Mouse (Mus musculus): ENCODE results near the gene Atp5j. TPM values are rescaled to one million over a fixed set of nuclear protein-coding genes. Genes with fewer than 3 reads are reported as not detected.

Gene Atp5j
- total and polyA plus RNA-seq, 2 experiments from 2014 or later: 151 to 1,026 TPM

DNA sequence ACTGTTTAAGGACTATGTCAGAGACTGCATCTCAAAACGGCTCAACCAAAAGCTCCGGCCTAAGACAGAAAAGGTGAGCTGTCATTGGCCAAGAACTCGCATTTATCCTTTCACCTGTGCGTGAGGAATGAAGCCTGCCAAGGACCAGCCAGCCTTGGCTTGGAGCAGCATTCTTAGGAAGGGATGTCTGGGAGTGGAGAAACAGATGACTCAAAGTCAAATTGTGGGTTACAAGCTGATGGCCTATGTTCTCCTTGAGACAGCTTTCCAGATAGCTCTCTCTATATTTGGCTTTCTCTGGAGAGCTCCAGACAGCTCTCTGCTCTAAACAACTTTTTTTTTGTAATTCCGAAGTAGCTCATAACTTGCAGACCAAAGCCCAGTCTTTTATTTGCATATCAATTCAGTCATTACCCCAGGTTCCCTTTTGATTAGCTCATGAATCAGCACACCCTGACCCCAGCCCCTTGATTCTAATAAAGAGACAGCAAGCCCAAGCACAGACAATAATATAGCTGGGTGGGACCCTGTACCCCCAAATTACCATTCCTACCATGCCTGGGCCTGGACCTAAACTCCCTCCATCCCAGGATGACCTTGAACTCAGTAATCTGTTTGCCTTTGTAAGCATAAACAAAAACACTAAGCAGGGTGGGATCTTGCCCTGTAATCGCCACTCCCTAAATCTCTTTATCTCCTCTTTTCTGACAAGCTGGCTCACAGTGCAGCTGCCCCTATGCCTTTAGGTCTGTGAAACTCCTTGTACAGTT is 56.4 kb downstream of the Atp5j start:
- ATAC-seq: no peak
- no peak for DNase-seq (ENCODE audit: low spot score)
- TF ChIP-seq CTCF (IDR thresholded peaks at IDR 0.05; ENCODE audit: low read depth): no peak
- Histone ChIP-seq H3K27ac (no peak overlapping the region), H3K9ac (replicated peaks; ENCODE audit: low read length) (no peak overlapping the region), H3K27me3 (ENCODE audit: insufficient read depth, low read length) (no peaks in the 10 kb centered on the region), H3K36me3 (ENCODE audit: insufficient read depth, low read length) (no peaks in the 10 kb centered on the region), H3K9me3 (ENCODE audit: low read length) (no peaks in the 10 kb centered on the region), H3K4me3 (ENCODE audit: low read length) (no peak overlapping the region), H3K4me1 (ENCODE audit: insufficient read depth, low read length) (no peaks in the 10 kb centered on the region), H3K4me2 (ENCODE audit: low read depth, low read length) (no peak overlapping the region)
- WGBS: 84% methylated on average over 6 of the region's 6 CpGs

DNA sequence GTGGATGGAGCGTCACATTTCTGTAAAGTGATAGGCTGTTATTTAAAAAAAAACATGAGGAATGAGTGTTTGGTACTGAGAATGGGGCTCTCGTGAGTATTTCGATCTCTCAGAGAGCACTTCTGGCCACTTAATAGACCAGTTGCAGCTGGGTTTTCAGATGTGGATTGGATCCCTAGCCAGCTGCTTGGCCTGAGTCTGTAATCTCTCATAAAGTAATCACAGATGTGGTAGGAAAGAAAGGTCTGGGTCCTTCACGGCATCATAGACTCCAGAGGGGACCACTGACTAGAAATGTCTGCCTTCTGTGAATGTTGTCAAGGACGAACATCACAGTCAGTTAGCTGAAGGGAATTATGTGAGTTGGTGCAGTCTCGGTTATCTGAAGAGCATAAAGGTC is 57.0 kb downstream of the Atp5j start:
- DNase-seq (ENCODE audit: low spot score) (no peak), ATAC-seq (no peak)
- WGBS: 91% methylated on average over 6 of the region's 6 CpGs
- no peaks in the 10 kb centered on the region for H3K36me3 ChIP-seq (ENCODE audit: insufficient read depth, low read length)
- no peak overlapping the region for H3K4me2 ChIP-seq (ENCODE audit: low read depth, low read length)
- no peaks in the 10 kb centered on the region for H3K27me3 ChIP-seq (ENCODE audit: insufficient read depth, low read length)
- TF ChIP-seq CTCF (IDR thresholded peaks at IDR 0.05; ENCODE audit: low read depth): no peak
- no peak overlapping the region for H3K4me3 ChIP-seq (ENCODE audit: low read length)
- no peaks in the 10 kb centered on the region for H3K9me3 ChIP-seq (ENCODE audit: low read length)
- no peaks in the 10 kb centered on the region for H3K4me1 ChIP-seq (ENCODE audit: insufficient read depth, low read length)
- H3K27ac ChIP-seq: no peak overlapping the region
- no peak overlapping the region for H3K9ac ChIP-seq (replicated peaks; ENCODE audit: low read length)

Other genes starting within 250 kb of the Atp5j start
- 12.1 and 22.4 TPM in 2 replicates for gene Mrpl39, start 99.9 kb downstream of the Atp5j start, total RNA-seq (2014; rRNA removed)
- gene Mrpl39, start 99.9 kb downstream of the Atp5j start, polyA plus RNA-seq (2015; fragmentation: Nextera tagmentation; extraction: Ambion mirVana): 36.2 and 38.2 TPM in 2 replicates
- 31.2 and 34.8 TPM in 2 replicates for gene Jam2, start 61.5 kb downstream of the Atp5j start, total RNA-seq (2014; rRNA removed)
- 28.7 and 33.2 TPM in 2 replicates for gene Jam2, start 61.5 kb downstream of the Atp5j start, polyA plus RNA-seq (2015; fragmentation: Nextera tagmentation; extraction: Ambion mirVana)
- 14.8 and 20.4 TPM in 2 replicates for gene Gabpa, start 700 bp downstream of the Atp5j start, total RNA-seq (2014; rRNA removed)
- 10.6 and 11.8 TPM in 2 replicates for gene Gabpa, start 700 bp downstream of the Atp5j start, polyA plus RNA-seq (2015; fragmentation: Nextera tagmentation; extraction: Ambion mirVana)